9 mouse cellular contexts compared by ENCODE assay signal in the genomic region with DNA sequence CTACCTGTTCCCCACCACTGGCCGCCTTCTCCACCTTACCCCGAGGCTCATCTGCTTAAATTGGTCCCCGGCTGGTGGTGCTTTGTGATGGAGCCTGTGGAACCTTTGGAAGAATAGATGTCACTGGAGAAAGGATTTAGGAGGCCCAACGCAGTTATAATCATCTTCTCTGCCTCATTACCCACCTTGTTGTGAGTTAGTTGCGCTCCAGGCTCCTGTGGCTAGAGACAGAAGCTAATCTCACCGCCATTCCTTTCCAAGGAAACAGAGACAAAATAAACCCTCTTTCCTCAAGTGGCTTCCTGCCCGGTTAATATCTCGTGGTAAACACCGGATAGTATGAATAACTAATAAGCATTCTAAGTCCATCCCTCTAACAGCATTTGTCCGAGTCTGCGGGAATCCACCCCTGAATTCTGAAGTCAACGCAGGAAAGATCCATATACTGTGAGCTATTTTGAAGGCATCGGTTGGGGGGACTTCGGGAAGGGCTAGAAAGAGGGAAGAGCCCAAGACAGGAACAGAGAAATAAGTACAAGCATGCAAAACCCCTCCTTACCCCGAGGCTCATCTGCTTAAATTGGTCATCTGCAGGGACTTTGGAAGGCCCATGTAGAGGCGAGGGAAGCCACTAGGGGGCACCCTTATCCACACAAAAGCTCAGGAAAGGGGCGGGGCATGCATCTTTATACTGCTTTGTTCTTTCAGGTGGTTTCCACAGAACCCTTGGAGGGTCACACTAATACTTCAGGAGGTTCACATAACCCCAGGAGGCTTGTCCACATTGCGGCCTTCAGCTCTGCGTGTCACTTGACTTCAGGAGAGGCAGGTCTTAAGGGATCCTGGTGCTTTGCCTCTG. TPM values are rescaled to one million over a fixed set of nuclear protein-coding genes. Genes with fewer than 3 reads are reported as not detected.
A peak's percentile ranks its signal among the peaks of the same experiment; 100 is the strongest.
DNase-seq lines count a peak whose midpoint lies in the region; ATAC-seq and TF ChIP-seq lines count a peak whose summit lies in the region.
"Had no signal": no experiment of that assay in that cellular context is flagged by ENCODE, and none has a peak within 500 bp of the region (broad histone marks: within the 10 kb centered on the region; RNA-seq: fewer than 3 reads in every experiment).

No protein-coding gene starts in this region.

- DNase-seq in G1E (ENCODE audit: low spot score), result peak; percentile 53
- peak; percentile 46 for DNase-seq in brain, embryonic 18.5 days (ENCODE audit: low read depth, low spot score)
- peak; percentile 28 for DNase-seq in fibroblast of lung, adult 2 months (ENCODE audit: low read depth)
- DNase-seq in layer of hippocampus, adult 9-11 months, result peak; percentile 57
- peak; percentile 75 for DNase-seq in lung, postnatal 14 days
- DNase-seq in retina, adult 2 months (ENCODE audit: low read depth, low spot score), result peak; percentile 51
- DNase-seq in thymus, postnatal 36 days, result peak; percentile 63 to 70

- ATAC-seq in G1E (ENCODE audit: extremely low read depth, insufficient number of reproducible peaks, low FRiP score, poor library complexity, severe bottlenecking), result peak; percentile 54
- peak; percentile 82 for ATAC-seq in hindbrain, embryonic 12.5 days (ENCODE audit: low FRiP score)

- H3K4me1 ChIP-seq in G1E (ENCODE audit: insufficient read depth, low read depth, low read length), result peaks cover 3% of the 10 kb centered on the region; the same call in 1 of the 2 replicates
- no peaks in the 10 kb centered on the region for H3K4me1 ChIP-seq in hindbrain, embryonic 12.5 days

- H3K27ac ChIP-seq in hindbrain, embryonic 12.5 days, result no peak overlapping the region
- H3K27ac ChIP-seq: liver, embryonic 15.5 days had no signal

- peaks cover 26% of the 10 kb centered on the region for H3K27me3 ChIP-seq in G1E (ENCODE audit: insufficient read depth, low read length)
- H3K27me3 ChIP-seq in hindbrain, embryonic 12.5 days, result peaks cover 10% of the 10 kb centered on the region; the same call in 1 of the 2 replicates

- TF ChIP-seq CTCF in G1E (IDR thresholded peaks at IDR 0.05; ENCODE audit: low read depth, low read length), result peak; percentile 77

- H3K9me3 ChIP-seq in G1E (replicated peaks), result no peaks in the 10 kb centered on the region
- H3K9me3 ChIP-seq in hindbrain, embryonic 12.5 days (replicated peaks), result no peaks in the 10 kb centered on the region
- H3K9me3 ChIP-seq: liver, embryonic 15.5 days had no signal

- no peak overlapping the region for H3K4me3 ChIP-seq in G1E (ENCODE audit: low read depth, low read length)
- H3K4me3 ChIP-seq in hindbrain, embryonic 12.5 days, result no peak overlapping the region
- H3K4me3 ChIP-seq: liver, embryonic 15.5 days had no signal

- H3K9ac ChIP-seq in hindbrain, embryonic 12.5 days, result no peak overlapping the region
- H3K9ac ChIP-seq: liver, embryonic 15.5 days had no signal

- no peaks in the 10 kb centered on the region for H3K36me3 ChIP-seq in G1E (replicated peaks)
- H3K36me3 ChIP-seq in hindbrain, embryonic 12.5 days, result no peaks in the 10 kb centered on the region
- H3K36me3 ChIP-seq: liver, embryonic 15.5 days had no signal

- WGBS in hindbrain, embryonic 12.5 days, result 36% methylated on average over 19 of the region's 19 CpGs

- no peak overlapping the region for H3K4me2 ChIP-seq in hindbrain, embryonic 12.5 days (replicated peaks)
- H3K4me2 ChIP-seq: liver, embryonic 15.5 days had no signal

RNA-seq across cellular contexts. Expression of gene Psmf1, which starts 4.1 kb away (rescaled TPM):
- total RNA-seq in G1E (2014; fragmentation: Nextera tagmentation) (52.6 and 62.0 TPM in 2 replicates), G1E (2017) (20.2 and 26.8 TPM in 2 replicates)
- 13.9 and 54.8 TPM in 2 replicates for polyA plus RNA-seq in G1E (2012)
- polyA plus RNA-seq in hindbrain, embryonic 12.5 days (2016; fragmentation: Nextera tagmentation; extraction: Ambion mirVana), result 45.2 and 47.9 TPM in 2 replicates

RNA-seq across cellular contexts. Expression of gene Tmem74b, which starts 46.3 kb away (rescaled TPM):
- total RNA-seq in G1E (2014; fragmentation: Nextera tagmentation) (not detected in 2 replicates), G1E (2017) (not detected in 2 replicates)
- not detected in 2 replicates for polyA plus RNA-seq in G1E (2012)
- polyA plus RNA-seq in hindbrain, embryonic 12.5 days (2016; fragmentation: Nextera tagmentation; extraction: Ambion mirVana), result 9.7 and 10.3 TPM in 2 replicates

Comparison
In these comparisons a context has a peak if more than half of its experiments do, and no peak if none do; other contexts are left out.
1. RNA of gene Tmem74b, which starts 46.3 kb away (polyA plus RNA-seq): 9.7 to 10.3 TPM in hindbrain, embryonic 12.5 days; not detected in G1E; every median in the first group is over 10 times any median in the second.
2. Peak in every context shown above with its lines, with median percentiles within 50 percentile points of each other: DNase-seq.